ENCODE assay signal across 9 mouse cellular contexts in the genomic region with DNA sequence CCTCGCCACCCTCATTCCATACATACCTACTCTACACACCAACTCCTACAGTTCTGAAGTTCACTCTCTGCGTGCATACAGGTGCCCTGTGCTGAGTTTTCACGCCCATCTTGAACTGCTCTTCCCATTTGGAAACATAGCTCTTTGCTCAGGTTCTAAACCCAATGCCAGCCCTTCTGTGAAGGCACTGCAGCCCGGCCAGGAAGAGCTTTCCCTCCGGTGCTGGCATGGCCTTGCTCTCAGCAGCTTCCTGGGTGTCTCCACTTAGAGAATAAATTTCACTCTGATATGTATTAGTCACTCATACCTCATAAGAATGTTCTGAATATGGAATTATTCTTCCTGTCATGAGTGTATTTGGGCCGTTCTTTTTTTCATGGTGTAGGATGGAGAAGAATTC.
"Had no signal": no experiment of that assay in that cellular context is flagged by ENCODE, and none has a peak within 500 bp of the region (broad histone marks: within the 10 kb centered on the region; RNA-seq: fewer than 3 reads in every experiment).

No protein-coding gene starts in this region.

- H3K4me3 ChIP-seq: kidney, embryonic 15.5 days; liver, embryonic 13.5 days had no signal

- H3K4me1 ChIP-seq: kidney, embryonic 15.5 days; liver, embryonic 13.5 days had no signal

- H3K9me3 ChIP-seq: kidney, embryonic 15.5 days; liver, embryonic 13.5 days had no signal

- DNase-seq: kidney, postnatal 10 days; kidney, postnatal 36 days; liver, embryonic 13.5 days; lung, adult 2 months; lung, postnatal 4 days; midbrain, embryonic 14.5 days; thymus, adult 18-20 months; thymus, postnatal 36 days had no signal

- H3K27me3 ChIP-seq: kidney, embryonic 15.5 days; liver, embryonic 13.5 days had no signal

- H3K27ac ChIP-seq: kidney, embryonic 15.5 days; liver, embryonic 13.5 days had no signal
